Mouse (Mus musculus): ENCODE data around the gene Olfr1211.

The Olfr1211 gene

DNA sequence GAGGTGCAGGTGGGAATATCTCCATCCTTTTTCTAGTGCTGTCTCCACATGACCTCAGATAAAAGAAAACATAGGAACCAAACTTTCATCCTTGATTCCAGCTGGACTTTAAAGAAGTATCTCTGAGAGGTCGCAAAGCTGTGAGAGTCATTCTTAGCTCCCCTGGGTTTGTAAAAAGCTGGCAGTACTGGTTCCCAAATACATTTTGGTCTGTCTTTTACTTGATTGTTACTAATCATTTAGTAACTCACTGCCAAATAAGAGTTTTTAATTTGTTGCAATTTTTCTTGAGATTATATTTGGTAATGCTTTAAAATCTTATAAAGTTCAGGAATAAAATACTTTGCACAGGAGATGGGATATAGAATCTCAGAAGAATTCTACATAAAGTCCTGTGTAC is at the start of gene Olfr1211:
TSS of gene Olfr1211 (minus strand) at position 101 of the 400 bp plus-strand sequence.
- DNase-seq (ENCODE audit: low spot score in 2 of 2): no peak

DNA sequence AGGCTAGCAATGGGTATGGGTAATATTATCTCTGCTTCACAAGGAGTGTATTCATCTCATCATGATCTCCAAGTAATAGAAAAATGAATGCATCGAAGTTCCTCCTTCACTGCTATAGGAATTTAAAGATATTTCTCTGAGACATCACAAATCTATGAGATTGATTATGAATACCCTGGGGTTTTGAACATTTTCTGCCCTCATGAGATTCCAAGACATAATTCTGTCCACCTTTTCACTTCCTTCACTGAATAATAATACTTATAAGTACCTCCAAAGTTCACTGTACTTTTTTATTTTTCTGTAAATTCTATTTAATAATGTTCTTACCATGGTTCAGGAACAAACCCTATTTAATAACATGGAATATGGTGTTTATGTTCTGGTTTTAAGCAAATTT is 42.3 kb upstream of the Olfr1211 start, which contains the start of gene Gm13762:
TSS of gene Gm13762 (minus strand) at position 101 of the 400 bp plus-strand sequence.
- DNase-seq (ENCODE audit: low spot score in 2 of 2): no peak

DNA sequence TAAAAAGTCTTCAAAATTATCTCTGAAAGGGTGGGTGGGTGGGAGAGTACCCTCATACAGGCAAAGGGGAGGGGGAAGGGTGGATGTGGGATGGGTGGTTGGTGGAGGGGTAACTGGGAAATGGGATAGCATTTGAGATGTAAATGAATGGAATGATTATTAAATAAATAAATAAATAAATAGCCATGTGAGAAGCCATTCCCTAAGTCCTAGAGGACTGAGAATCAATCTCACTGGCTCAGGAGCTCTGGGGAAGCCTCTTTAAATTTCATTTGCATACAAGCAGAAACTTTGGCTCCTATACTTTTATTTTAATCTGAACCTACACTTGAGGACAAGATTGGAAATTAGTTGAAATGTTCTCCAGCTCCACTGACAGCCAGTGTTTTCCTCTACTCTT is 15.8 kb upstream of the Olfr1211 start, which contains the start of gene Olfr1212:
TSS of gene Olfr1212 (plus strand) at position 301 of the 400 bp plus-strand sequence.
- DNase-seq (ENCODE audit: low spot score in 2 of 2): no peak

DNA sequence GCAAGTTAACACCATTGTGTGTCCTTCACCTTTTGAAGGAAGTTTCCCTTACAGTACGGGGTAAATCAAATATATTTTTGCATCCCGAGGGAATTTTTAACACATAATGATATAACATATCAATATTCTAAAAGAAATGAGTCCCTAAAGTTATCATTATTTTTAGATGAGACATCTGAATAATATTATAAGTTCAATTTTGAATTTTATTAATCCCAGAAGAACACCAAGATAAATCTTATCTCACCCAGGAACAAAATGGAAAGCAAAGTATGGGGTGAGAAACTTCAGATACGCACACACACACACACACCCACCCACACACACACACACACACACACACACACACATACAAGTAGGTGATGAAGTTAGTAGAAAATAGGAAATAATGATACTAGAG is 22.9 kb downstream of the Olfr1211 start, which contains the start of gene Olfr1209:
TSS of gene Olfr1209 (minus strand) at position 101 of the 400 bp plus-strand sequence.
- DNase-seq (ENCODE audit: low spot score in 2 of 2): no peak

DNA sequence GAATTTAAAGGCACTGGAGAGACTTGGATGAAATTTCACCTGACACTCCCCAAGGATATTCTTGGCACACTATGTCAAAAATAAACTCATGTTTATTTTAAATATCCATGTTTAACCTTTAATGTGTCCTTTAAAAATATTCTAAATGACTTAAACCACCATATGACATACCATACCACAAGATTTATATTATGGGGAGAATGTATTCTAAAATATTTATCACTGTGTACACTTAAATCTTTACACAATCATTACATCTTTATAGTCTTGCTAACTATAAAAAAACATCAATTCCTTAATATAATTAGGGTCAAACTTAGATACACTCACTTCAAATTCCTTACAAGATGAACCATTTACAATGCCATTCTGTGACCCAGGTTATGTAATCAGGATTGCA is 35.7 kb downstream of the Olfr1211 start, which contains the start of gene Olfr1208:
TSS of gene Olfr1208 (minus strand) at position 101 of the 400 bp plus-strand sequence.
- DNase-seq (ENCODE audit: low spot score in 2 of 2): no peak

Data from urinary bladder, adult 18-20 months (tissue).